Mouse (Mus musculus): Measurements from ENCODE around the gene Fcgr3.

The Fcgr3 gene

GRCm38 (mm10) chr1:171046501-171046900, 18.2 kb downstream of the Fcgr3 start:
- DNase-seq, result no peak

DNA sequence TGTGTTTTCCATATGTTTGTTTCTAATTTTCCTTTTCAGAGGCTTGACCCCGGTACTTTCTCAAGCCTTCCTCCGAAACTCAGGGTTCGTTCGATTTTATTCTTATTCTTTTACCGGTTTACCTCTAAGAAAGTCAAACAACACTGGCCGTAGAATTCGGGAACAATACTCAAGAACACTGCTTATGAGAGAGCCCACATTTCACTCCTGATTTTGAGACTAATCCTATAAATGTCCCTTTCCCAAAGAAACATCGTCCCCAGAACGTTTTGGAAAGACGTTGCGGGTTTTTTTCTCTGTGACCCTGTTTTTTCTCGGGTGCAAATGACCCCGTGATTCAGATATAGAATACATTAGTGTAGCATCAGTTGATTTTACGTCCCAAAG, 19.7 kb downstream of the Fcgr3 start:
- no peak for DNase-seq

- peak; percentile 84 for DNase-seq
Measured at GRCm38 (mm10) chr1:171044365-171045078, 20.2 kb downstream of the Fcgr3 start.

- no peak for DNase-seq
Measured at GRCm38 (mm10) chr1:171043594-171044153, 21.1 kb downstream of the Fcgr3 start.

GRCm38 (mm10) chr1:171039880-171040279, 24.9 kb downstream of the Fcgr3 start:
- no peak for DNase-seq

DNA sequence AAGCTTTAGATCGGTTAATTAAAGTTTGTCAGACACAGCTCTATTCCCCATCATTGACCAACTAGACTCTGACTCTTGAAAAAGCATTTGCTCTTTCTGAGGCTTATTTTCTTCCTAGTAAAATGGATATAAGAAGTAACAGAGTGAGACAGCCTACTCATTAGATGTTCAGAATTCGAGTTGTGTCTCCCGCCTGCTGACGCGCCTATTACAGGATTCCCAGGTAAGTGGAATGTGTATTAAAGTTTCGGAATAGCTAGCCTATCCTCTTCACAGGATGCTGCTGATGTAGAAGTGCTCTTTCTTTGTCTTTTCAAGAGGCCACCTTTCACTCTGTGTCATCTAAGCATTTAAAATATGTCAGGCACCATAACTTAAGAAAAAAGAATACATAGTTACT, 25.6 kb downstream of the Fcgr3 start:
- no peak for DNase-seq

GRCm38 (mm10) chr1:171037861-171038721, 26.6 kb downstream of the Fcgr3 start:
- peak; percentile 75 for DNase-seq

DNA sequence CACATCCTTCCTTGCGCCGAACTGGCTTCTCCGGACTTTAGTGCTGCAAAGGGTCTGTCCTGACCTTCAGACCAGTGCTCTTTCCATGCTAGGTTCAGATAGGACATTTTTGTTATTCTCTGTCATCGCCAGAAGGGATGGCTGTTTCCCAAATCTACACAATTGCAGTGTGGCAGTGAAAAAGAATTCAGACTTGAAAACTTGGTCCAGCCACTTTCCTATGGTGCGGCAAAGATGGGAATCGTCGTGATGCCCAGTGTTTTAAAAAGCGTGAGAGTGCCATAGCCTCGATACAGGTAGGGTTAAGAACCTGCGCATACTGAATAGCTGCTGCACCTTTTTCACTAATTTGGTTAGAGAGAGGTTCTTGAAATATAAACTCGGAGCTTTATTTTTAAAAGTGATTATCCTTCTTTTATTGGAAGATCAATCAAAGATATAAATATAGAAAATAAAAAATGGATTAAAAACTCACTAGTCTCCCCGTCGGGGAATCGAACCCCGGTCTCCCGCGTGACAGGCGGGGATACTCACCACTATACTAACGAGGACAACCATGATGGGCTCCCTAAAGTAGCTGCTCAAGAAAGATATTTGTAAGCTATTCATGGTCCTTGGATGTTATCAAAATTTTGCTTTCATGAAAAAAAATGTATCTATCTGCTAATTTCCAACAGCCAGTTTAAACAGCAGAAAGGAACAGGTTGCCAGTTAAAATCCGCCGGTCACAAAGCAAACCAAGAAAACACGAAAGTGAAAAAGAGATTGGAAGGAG, 28.0 kb downstream of the Fcgr3 start:
- peak; percentile 56 for DNase-seq

DNA sequence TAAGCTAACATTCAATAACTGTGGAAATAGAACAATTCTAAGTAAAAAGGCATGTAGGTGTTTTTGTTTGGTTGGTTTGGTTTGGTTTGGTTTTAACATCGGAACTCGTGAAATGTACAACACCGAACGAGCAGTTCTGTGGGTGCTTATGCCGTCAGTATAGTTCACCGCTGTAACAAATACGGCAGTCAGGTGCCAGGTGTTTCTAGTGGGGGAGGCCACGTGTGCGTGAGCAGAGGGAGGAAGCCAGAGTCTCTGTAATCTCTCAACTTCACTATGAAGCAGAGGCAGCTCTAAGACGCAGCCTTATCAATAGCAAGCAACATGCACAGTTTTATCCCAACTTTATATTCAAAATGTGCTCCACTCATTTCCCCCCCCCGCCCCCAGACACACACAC, 29.1 kb downstream of the Fcgr3 start:
- no peak for DNase-seq

GRCm38 (mm10) chr1:171034201-171034600, 30.5 kb downstream of the Fcgr3 start:
- peak; percentile 14 for DNase-seq

GRCm38 (mm10) chr1:171033756-171034155, 31.0 kb downstream of the Fcgr3 start:
- peak; percentile 87 for DNase-seq

GRCm38 (mm10) chr1:171033196-171033595, 31.5 kb downstream of the Fcgr3 start:
- peak; percentile 48 for DNase-seq

GRCm38 (mm10) chr1:171032691-171033090, 32.0 kb downstream of the Fcgr3 start:
- no peak for DNase-seq

- DNase-seq, result no peak
Measured at GRCm38 (mm10) chr1:171031752-171032151, 33.0 kb downstream of the Fcgr3 start.

DNA sequence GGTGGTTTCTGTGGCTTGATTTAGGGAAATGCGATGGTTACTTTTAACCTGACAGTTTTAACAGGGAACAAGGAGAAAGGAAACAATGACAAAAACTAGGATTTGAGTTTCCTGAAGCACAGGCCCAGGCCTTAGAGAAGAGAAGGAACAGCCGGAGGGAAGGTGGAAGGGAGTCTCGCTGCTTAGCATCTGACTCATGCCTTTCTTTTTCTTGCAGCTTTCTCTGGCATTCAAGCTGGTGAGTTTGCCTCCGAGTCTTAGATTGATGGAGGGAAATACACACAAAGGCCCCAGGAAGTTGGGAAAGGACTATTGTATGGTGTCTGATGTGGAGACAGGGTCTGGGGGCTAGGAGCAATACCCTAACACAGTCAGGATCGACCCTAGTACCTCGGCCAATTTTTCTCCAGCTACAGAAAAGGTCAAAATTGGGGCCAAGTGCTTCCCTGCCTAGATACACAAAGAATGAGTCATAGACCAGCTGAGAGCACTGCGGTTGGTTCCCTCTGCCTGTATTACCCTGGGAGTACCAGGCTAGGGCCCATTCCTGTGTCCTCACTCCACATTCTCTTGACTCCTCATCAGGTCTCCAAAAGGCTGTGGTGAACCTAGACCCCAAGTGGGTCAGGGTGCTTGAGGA, 45.3 kb downstream of the Fcgr3 start:
- no peak for DNase-seq

- no peak for DNase-seq
Measured at GRCm38 (mm10) chr1:171018737-171019136, 46.0 kb downstream of the Fcgr3 start, which contains the start of gene Fcgr4. Fcgr4 (plus strand) TSS chr1:171018920.

DNA sequence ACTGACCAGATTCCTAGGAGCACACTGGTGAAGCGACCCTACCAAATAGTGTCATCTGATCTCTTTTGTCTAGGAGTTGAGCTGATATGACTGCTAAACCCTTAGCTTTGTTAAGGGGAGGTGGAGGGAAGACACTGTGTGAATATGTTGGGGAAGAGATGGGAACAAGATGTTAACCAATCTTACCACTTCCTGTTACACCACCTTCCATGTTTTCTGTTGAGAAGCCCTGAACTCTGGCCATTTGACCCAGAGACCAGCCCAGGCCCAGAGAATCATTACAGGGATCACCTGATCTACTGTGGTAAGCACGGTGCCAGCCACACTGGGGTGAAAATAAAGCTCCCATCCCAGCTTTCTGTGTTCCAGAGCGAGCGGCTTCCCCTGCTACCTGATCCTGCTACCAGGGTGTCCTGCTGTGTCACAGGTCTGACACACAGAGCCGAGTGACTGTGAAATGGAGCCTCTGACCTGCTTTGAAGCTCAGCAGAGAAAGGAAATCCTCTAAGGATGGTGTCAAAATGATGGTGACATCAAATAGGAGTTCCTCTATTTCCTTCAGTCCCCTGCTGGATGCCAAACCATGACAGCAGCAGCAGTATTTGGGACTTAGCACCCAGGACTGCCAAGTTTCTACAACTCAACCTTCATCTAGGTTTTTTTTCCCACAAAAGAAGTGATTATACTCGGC, 47.1 kb downstream of the Fcgr3 start:
- no peak for DNase-seq

- DNase-seq, result no peak
Measured at GRCm38 (mm10) chr1:171016676-171017356, 47.9 kb downstream of the Fcgr3 start.

DNA sequence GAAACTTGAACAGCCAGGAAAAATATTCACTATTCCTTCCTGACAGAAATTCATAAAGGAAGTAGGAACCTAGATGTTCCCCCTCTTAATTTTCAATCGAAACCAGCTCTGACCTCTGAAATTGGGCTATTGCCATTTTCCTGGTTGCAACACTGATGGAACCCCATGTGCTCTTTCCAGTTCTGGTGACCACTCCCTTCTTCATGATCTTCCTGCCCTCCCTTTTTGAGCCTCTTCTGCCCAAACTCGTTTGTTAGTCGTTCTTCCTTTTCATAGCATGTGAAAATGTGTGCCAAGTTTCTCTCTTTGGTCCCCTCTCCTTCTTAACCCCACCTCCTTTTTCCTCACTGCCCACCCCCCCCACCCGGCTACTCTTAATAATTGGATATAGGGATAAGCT, 53.0 kb downstream of the Fcgr3 start:
- no peak for DNase-seq

- DNase-seq, result no peak
Measured at GRCm38 (mm10) chr1:171006905-171007304, 57.8 kb downstream of the Fcgr3 start.

DNA sequence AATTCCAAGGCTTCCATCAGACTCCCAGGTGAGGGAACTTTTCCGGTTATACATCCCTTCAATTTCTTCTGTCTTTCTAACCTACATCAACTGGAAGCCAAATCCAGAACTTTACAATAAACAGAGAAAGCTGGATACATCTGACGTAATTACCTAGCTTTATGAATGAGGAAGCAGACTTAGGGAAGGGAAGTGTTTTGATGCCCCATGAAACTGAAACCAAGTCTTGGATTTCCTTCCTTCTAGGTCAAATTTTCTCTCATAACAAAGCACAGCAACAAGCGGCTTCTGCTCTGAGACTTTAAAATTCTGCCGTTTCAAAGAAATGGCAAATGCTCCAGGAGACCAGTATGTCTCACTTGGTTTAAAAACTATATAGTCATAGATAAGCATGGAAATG, 58.4 kb downstream of the Fcgr3 start:
- no peak for DNase-seq
